Mouse (Mus musculus): ENCODE data around the gene Otor. TPM values are rescaled to one million over a fixed set of nuclear protein-coding genes. Genes with fewer than 3 reads are reported as not detected.
A peak's percentile ranks its signal among the peaks of the same experiment; 100 is the strongest.

Otor gene
- total RNA-seq (2021) = not detected
- long read RNA-seq, experiment 1 = 0 reads
- long read RNA-seq, experiment 2 = 0 reads

DNA sequence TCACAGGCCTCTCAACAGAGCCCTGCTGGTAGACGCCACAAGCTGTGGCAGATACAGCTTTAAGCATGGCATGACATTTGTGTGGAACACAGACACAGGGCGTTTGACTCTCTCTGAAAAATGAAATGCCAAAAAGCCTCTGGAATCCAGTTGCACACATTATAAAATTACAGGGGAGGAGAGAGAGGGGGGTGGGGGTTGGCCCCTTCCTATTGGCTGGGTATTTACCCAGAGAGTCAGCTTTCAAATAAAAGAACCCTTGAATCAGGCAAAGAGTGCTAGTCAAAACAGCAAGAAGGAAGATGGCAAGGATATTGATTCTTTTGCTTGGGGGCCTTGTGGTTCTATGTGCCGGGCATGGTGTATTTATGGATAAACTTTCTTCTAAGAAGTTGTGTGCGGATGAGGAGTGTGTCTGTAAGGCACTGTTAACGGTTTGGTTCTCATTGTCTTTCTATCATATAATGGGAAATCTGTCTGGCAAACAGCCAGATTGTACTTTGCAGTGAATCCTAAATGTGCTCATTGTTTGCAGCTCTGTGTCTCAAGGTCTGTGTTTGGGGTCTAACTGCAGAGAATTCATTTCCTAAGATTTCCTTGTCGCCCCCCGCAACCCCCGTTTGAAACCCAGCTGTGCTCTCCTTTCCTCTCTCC is at the start of gene Otor:
Otor (plus strand) TSS at position 276 of the 654 bp plus-strand sequence.
- no peak for DNase-seq
- H3K27ac ChIP-seq = no peak within 1 kb of the TSS
- intact Hi-C loops (cut with DNase I) = no loop called here
- no peak for TF ChIP-seq CTCF (IDR thresholded peaks at IDR 0.05)
- H3K4me3 ChIP-seq = no peak within 1 kb of the TSS

- intact Hi-C loops (cut with DNase I) = no loop called here
- DNase-seq = no peak
- no peak overlapping the region for H3K4me3 ChIP-seq
- TF ChIP-seq CTCF (IDR thresholded peaks at IDR 0.05) = no peak
- H3K27ac ChIP-seq = no peak overlapping the region
These were observed 47.0 kb upstream of the Otor start for GRCm38 (mm10) chr2:143031283-143031682.

GRCm38 (mm10) chr2:143032378-143033255 is 45.7 kb upstream of the Otor start:
- no peak overlapping the region for H3K27ac ChIP-seq
- TF ChIP-seq CTCF (IDR thresholded peaks at IDR 0.05) = no peak
- H3K4me3 ChIP-seq = no peak overlapping the region
- intact Hi-C loops (cut with DNase I) = no loop called here
- DNase-seq = no peak

- Histone ChIP-seq H3K4me3 (no peak overlapping the region), H3K27ac (no peak overlapping the region)
- TF ChIP-seq CTCF (IDR thresholded peaks at IDR 0.05) = no peak
- intact Hi-C loops (cut with DNase I) = no loop called here
- DNase-seq = no peak
These were observed 43.8 kb upstream of the Otor start for GRCm38 (mm10) chr2:143034350-143035085.

- Histone ChIP-seq H3K27ac (no peak overlapping the region), H3K4me3 (no peak overlapping the region)
- no peak for DNase-seq
- TF ChIP-seq CTCF (IDR thresholded peaks at IDR 0.05) = no peak
- intact Hi-C loops (cut with DNase I) = no loop called here
These were observed 43.1 kb upstream of the Otor start for GRCm38 (mm10) chr2:143035086-143035593.

- intact Hi-C loops (cut with DNase I) = no loop called here
- Histone ChIP-seq H3K4me3 (no peak overlapping the region), H3K27ac (no peak overlapping the region)
- DNase-seq = no peak
- TF ChIP-seq CTCF (IDR thresholded peaks at IDR 0.05) = no peak
These were observed 36.7 kb upstream of the Otor start for GRCm38 (mm10) chr2:143041596-143041995.

- no peak for DNase-seq
- no peak overlapping the region for H3K4me3 ChIP-seq
- intact Hi-C loops (cut with DNase I) = no loop called here
- no peak for TF ChIP-seq CTCF (IDR thresholded peaks at IDR 0.05)
- no peak overlapping the region for H3K27ac ChIP-seq
These were observed 23.0 kb upstream of the Otor start for GRCm38 (mm10) chr2:143055251-143055650.

DNA sequence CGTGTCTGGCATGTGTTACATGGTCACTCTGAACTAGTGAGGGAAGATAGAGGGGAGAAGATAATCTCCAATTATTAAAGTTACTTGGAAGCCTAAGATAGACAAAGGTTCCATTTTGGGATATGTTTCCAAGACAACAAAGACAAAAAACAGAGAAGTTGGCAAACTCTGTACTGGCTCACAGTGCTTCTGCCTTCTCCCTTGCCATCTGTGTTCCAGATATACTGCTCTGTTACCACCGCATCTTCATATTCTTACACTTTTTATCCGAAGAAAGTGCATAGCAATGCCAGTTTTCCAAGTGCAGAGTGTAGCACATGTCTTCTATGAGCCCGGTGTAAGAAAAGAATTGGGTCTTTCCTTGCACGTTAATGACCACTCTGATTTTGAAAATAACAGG is 21.5 kb upstream of the Otor start:
- Histone ChIP-seq H3K4me3 (no peak overlapping the region), H3K27ac (no peak overlapping the region)
- DNase-seq = no peak
- intact Hi-C loops (cut with DNase I) = no loop called here
- no peak for TF ChIP-seq CTCF (IDR thresholded peaks at IDR 0.05)

DNA sequence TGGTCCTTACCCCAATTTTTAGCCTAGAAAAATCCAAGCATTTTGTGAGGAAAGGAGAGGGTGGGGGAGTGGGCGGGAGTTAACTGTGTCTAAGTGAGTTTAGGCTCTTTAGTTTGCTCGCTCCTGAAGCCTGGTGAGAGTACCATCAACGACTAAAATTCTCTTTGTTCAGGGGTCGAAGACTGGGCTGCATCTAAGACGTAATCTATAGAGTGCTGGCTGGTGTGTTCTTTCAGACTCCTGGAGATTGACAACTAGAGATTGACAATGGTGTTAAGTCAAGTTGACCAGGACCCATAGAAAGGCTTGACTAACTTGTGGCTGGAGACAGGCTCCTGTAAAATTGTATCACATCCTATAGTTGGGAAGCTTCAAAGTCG is 15.9 kb upstream of the Otor start:
- H3K27ac ChIP-seq = peak overlapping the region; percentile 93
- H3K4me3 ChIP-seq = peak overlapping the region; percentile 80
- no peak for DNase-seq
- TF ChIP-seq CTCF (IDR thresholded peaks at IDR 0.05) = no peak
- intact Hi-C loops (cut with DNase I) = loop anchor here (5.0 kb wide), 1 partner anchor 155 kb away; no protein-coding TSS in a partner anchor

DNA sequence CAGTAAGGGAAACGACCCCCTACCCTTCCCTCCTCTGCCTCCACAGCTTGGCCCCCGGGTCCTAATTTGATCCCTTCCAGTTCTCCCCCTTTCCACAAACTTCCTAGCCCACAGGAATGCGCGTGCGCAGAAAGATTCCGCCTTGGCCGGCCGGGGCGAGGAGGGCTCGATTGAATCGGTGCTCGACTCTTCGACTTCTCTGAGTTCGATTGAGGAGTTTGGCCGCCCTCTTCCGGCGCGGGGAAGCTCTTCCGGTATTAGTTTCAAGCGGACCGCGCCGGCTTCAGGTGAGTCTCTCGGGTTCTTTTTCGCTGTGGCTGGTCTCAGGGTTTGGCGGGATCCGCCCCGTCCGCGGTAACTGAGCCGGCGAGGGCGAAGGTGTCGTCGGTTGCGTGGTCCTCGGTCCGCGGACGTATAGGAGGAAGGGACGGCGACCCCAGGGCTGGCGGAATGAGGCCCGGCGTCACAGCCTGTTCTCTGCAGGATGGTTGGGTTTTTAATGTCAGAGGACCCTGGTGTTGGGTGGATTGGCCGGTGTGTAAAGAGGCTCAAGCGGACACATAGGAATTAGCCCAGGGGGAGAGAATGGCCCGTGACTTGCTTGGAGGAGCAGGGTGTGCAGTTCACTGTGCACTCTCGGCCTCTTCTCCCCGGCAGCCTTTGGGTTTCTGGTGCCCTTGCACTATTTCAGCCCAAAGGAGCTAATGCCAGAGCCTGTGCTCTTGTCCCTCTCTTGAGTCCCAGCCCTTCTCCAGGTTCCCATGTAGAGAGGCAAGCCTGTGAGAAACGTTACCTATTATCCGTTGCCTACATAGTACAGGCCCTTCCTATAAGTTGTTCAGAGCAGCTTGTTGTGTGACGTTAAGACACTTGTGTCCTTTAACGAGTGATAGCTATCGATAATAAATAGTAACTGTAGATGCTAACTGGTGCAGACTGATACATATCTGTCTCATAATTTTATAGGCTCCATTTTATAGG is 15.2 kb upstream of the Otor start, which contains the start of gene Snrpb2:
Snrpb2 (plus strand) TSS at position 228 of the 981 bp plus-strand sequence.
- intact Hi-C loops (cut with DNase I) = loop anchor here (5.0 kb wide), 1 partner anchor 156 kb away; no protein-coding TSS in a partner anchor
- Histone ChIP-seq H3K27ac (peak within 1 kb of the TSS; percentile 93), H3K4me3 (peak within 1 kb of the TSS; percentile 80)
- DNase-seq = peak; percentile 93
- TF ChIP-seq CTCF (IDR thresholded peaks at IDR 0.05) = 0 out of 2 replicates have a peak, but pooled peaks have one; percentile 16

GRCm38 (mm10) chr2:143065914-143066313 is 12.4 kb upstream of the Otor start:
- no peak for DNase-seq
- intact Hi-C loops (cut with DNase I) = no loop called here
- no peak for TF ChIP-seq CTCF (IDR thresholded peaks at IDR 0.05)
- H3K27ac ChIP-seq = no peak overlapping the region
- no peak overlapping the region for H3K4me3 ChIP-seq

Measured in gastrocnemius, adult 2 months (tissue).